Mouse (Mus musculus): ENCODE data around the gene Nphs1.
"Not testable (repeated sequence)": the region's sequence is repeated elsewhere in the genome, so short reads cannot be mapped to it uniquely, and the experiment has no call there.

Nphs1 gene

DNA sequence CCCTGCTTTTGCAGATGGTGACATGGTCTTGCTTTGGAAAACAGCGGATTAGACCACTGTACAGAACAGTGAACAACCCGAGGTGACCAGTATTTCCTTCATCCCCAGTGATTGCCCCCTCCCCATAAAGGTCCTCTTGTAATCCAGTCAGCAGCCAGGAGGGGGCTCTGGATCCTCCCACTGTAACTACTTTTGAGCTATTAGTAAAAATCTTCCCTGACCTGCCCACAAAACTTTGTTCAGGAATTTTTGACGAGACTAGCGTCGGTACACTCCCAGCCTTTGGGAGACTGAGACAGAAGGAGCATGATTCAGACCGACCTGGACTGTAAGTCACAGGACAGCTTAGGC lies 32.8 kb downstream of the Nphs1 start:
- no peak for DNase-seq (ENCODE audit: low read depth, low spot score)

DNA sequence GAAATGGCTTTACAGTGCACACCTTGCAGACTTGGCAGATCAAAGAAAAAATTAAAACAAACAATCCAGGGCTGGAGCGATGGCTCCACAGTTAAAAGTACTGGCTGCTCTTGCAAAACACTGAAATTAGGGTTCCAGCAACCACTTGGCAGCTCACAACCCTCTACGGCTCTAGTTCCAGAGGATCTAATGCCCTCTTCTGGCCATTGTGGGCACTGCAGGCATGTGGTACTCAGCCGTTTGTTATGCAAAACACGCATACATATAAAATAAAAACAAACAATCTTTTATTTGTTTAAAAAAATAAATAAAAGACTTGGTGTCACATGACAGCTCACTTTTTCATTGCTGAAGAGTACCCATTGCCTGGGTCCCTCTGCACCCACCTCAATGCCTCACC lies 34.6 kb downstream of the Nphs1 start:
- DNase-seq (ENCODE audit: low read depth, low spot score) = peak; percentile 52

DNA sequence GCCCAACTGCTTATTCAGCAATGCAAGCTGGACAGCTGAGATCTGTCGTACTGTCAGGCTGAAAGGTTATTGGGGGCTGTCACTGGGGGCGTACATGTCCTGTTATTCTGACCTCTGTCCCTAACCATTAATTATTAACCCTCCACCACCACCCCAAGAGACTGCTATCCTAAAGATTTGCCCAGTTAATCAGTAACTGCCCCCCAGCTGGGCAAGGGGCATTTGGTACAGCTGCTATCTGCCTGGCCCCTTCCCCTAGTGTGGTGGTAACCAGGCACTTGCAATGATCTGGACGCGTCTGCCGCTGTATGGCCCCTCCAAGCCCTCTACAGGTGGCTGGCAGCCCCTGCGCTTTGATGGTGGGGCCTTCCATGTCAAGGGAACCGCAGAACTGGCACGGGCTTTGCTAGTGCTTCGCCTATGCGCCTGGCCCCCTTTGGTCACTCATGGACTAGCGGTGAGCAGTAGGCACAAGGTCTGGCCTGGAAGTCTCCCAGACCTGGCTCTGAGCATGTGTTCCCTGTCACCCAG lies 35.4 kb downstream of the Nphs1 start, which contains the start of gene Prodh2:
Gene Prodh2 (plus strand): TSS at position 222 of the 531 bp plus-strand sequence.
- DNase-seq (ENCODE audit: low read depth, low spot score) = no peak

DNA sequence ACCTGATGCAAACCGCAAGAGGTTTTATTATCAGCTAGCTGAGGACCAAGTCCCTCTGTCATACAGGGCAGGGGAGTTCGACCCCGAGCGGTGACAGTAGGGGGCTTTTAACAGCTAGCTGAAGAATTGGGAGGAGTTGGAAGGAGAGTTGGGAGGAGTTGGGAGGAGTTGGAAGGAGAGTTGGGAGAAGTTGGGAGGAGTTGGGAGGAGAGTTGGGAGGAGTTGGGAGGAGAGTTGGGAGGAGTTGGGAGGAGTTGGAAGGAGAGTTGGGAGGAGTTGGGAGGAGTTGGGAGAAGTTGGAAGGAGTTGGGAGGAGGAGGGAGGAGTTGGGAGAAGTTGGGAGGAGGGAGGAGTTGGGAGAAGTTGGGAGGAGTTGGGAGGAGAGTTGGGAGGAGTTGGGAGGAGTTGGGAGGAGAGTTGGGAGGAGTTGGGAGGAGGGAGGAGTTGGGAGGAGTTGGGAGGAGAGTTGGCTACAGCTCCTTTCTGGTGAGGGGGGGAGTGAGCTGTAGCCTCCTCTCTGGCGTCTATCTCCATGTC lies 37.5 kb downstream of the Nphs1 start:
- DNase-seq (ENCODE audit: low read depth, low spot score) = not testable (repeated sequence)

DNA sequence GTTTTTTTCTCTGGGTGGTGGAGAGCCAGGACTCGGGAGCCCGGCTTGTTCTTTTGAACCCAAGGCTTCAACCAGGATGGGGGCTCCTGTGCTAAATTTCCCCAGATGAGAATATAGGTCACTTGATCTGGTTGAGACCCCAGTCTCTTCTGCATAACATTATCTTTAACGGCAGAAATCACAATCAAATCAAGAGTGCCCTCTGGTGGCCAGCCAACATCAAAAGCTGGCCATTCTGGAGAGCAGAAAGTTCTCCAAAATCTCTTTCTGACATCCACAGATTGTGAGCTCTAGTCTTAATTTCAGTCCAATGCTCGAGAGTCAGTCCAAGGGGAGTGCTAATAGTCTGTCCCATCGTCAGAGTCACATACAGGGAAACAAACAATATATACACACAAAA lies 43.0 kb downstream of the Nphs1 start:
- DNase-seq (ENCODE audit: low read depth, low spot score) = not testable (repeated sequence)

DNA sequence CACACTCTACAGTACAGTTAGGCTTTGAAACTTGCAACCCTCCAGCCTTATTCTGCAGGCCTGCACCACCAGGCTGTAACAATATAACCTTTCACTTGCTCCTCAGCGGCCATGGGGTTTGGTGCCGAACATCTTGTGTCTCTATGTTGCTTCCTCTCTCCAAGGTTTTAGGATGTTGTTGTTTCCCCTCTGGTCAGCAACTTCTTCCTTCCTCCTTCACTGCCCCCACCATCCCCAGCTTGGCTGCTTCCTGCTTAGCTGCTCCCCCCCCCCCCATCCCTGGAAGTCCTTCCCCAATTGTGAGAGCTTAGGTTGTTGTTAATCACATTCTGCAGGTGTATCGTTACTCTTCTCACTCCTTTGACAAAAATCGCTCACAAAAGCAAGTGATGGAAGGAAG lies 49.9 kb downstream of the Nphs1 start:
- DNase-seq (ENCODE audit: low read depth, low spot score) = no peak

DNA sequence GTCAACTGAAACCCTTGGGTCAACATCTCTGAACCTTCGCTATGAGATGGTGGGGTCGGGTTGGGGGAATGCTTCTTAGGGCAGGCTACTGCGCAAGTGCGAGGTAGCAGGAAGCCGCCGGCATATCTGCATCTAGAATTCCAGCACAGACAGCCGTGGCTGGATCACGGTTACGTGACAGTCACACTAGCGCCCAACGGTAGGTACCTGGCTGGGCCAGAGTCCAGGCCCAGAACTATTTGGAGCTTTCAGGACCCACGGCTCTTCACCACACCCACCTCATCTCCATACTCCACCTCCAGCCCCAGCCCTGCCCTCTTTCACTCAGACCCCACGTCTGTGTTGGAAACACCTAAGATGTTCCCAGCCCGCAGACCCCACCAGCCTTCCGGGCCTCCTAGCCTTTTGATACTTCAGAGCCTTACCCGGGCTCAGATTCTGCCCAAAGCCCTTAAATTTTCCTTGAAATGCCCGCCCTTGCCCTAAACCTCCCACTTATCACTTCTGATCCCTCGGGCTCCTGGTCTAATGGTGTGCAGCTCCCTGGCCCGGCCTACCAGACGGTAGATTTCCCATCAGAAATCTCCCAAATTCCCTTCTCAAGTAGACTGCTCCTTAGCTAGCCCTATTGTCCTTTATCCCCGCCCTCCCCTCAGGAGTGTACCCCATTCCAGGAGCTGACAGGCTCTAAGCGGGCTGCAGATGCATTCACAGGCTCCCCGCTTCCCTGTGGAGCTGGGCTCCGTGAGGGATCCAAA lies 57.1 kb downstream of the Nphs1 start:
- DNase-seq (ENCODE audit: low read depth, low spot score) = no peak

DNA sequence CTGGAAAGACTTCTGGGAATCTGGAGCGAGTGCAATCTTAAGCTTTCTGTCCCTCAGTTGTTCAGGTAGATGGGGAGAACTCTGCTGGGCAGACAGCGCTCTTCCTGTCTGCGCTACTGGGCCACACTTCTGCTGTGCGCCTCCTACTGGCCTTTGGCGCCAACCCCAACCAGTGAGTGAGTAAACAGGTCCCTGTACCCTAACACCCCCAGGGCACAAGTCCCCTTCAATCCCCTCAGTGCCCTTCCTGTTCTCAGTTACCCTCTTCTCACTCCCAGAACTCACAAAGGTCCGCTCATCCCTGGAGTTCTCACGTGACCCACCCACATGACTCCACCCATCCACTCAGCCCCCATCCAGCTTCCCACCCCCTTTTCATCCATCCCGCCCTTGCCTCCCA lies 60.2 kb downstream of the Nphs1 start:
- no peak for DNase-seq (ENCODE audit: low read depth, low spot score)

DNA sequence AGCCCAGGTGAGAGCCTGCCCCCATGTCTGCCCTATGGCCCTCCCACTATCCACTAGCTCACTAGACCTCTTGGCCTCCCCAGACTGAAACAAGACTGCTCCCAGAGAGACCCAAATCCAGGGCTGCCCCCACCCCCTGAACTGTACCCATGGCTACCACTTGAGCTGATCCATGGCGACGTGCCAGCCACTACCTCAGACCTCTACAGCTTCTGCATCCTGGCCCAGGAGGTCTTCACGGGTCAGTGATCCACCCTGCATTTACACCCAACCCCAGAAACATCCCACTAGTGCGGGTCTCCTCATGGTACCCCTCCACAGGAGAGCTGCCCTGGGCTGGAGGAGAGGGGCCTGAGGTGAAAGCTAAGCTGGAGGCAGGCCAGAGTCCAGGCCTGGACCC lies 62.3 kb downstream of the Nphs1 start:
- no peak for DNase-seq (ENCODE audit: low read depth, low spot score)

DNA sequence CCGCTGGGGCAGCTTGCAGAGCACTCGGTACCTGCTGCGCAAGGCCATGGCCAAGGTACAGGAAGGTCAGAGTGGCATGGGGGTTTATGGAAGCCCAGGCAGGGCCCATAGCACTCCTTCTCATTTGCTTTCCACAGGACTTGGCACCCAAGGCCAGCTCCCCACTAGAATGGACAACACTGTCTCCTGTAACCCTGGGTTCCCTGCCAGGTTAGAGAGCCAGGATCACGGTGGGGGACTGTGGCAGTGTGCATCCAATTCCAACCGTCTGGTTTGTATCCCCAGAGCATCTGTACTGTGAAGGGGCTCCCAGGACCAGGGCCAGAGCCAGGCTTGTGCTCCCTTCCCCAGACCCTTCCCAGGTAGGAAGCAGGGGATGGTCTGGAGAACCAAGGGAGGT lies 62.7 kb downstream of the Nphs1 start:
- DNase-seq (ENCODE audit: low read depth, low spot score) = no peak

DNA sequence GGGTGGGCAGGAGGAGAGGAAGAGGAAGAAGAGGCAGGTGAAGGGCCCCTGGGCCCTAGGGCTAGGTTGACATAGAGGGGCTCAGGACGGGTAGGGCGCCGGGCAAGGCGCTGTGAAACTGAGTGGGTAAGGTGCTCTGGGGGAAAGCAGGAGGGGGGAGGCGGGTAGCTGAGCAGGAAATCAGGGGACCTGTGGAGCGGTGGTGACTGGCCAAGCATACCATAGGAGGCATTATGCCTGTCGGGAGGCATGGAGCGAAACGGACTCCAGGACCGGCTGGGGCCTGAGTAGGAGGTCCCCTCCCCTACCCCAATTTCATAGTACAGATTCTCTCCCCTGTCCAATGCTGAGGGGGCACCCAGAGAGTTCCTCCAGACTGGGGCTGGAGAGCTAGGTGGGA lies 64.8 kb downstream of the Nphs1 start:
- no peak for DNase-seq (ENCODE audit: low read depth, low spot score)

DNA sequence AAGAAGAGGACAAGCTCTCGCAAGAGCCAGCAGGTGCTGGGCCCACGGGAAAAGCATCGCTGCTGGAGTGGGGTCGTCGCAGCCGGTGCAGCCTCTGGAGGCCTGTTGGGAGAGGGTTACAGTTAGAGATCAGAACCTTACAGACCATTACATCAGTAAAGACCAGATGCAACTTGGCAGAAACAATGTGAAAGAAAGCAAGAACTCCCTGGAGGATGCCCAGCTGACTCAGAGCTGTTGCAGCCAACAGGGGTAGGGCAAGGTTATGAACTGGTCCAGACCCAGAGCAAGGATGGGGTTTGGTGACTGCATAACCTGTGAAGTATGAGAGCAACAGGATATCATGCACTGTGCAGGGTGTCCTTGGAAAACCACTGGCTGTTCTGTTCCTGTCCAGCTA lies 66.4 kb downstream of the Nphs1 start:
- DNase-seq (ENCODE audit: low read depth, low spot score) = no peak

DNA sequence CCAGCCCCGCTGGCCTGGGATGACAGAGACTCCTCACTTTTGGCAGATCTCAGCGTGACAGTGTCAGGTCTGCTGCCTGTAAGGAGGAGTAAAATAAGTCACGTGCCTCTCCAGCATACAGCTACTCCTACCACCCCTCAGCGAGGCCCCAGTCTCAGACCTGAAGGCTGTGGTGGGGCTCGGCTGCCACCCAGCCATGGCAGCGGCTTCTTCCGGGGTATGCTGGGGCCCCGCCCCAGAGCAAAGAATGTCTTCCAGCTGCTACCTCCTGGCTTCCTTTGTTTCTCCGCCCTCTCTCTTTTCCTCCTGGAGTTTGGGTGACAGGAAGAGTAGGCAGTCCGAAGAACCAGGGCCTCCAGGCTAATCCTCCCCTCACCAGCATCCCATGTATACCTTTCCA lies 67.8 kb downstream of the Nphs1 start:
- DNase-seq (ENCODE audit: low read depth, low spot score) = no peak

DNA sequence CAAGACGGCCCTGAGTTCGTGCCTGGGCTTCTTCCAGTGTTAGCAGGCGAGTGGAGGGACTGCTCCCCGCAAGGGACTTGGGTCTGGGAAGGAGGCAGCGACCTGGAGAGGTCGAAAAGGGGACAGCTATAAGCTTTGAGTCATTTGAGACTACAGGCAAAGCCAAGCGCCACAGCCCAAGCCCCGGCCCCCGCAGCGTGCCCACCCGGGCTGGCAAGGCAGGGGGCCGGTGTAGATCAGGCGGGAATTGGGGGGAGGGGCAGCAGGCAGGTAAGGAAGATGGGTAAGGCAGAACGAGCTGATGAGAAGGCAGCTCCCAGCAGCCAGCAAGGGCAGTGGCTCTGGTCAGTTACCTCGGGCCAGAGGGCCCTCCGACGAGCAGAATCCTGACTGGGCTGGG lies 68.3 kb downstream of the Nphs1 start:
- DNase-seq (ENCODE audit: low read depth, low spot score) = no peak

DNA sequence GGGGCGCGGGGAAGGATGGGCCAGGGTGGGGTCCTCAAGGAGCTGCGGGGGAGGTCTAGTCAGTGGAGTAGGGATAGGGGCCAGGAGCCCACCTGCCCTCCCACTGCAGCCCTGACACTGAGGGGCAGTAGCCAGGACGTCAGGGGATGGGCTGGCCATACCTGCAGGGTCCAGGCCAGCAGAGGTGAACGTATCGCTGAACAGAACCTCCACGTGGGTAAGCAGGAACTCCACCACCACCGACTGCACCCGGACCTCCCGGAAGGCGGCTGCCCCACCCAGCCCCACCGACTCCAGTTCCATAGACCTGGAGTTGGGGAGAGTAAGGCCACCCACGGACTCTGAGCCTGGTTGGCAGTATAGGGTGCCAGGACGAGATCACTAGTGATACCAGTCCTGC lies 68.9 kb downstream of the Nphs1 start:
- DNase-seq (ENCODE audit: low read depth, low spot score) = no peak

DNA sequence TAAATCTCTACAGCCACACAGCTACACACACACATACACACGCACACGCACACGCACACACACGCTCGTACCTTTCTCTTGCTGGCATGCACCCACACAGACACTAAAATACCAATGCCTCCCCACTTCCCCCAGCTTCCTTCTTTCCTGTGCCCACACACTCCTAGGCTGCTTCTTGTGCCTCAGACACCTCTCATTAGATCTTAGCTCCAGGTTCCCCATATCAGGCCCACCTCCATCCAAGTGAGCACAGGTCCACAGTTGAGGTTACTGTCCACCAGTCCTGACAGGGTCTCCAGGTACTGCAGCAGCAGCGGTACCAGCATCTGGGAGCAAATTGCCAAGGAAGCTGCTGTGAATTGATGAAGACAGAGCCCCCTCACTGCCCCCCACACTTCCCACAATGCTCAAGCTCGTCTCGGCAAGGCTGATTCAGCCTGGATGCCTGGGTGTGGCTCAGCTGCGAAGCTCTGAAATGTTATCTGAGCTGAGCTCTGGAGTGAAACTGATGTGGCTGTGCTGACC lies 73.2 kb downstream of the Nphs1 start:
- DNase-seq (ENCODE audit: low read depth, low spot score) = no peak

DNA sequence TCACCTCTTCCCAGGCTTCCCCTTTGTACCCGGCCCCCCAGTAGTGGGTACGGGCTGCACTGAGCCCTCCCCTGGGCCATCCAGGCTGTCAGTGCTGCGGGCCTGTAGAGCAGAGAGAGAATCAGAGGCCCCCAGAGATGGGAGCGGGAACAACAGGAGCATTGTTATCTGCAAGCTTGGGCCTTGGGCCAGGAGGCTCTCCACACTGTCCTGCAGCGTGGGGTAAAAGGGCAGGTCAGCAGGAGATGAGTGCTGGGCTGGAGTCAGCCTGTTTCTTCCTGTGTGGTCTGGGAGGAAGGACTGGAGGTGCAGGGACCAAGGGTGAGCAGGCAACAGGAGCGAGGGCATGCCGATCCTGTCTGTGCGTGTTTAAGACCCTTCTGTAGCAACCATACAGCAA lies 74.8 kb downstream of the Nphs1 start:
- DNase-seq (ENCODE audit: low read depth, low spot score) = peak; percentile 6

DNA sequence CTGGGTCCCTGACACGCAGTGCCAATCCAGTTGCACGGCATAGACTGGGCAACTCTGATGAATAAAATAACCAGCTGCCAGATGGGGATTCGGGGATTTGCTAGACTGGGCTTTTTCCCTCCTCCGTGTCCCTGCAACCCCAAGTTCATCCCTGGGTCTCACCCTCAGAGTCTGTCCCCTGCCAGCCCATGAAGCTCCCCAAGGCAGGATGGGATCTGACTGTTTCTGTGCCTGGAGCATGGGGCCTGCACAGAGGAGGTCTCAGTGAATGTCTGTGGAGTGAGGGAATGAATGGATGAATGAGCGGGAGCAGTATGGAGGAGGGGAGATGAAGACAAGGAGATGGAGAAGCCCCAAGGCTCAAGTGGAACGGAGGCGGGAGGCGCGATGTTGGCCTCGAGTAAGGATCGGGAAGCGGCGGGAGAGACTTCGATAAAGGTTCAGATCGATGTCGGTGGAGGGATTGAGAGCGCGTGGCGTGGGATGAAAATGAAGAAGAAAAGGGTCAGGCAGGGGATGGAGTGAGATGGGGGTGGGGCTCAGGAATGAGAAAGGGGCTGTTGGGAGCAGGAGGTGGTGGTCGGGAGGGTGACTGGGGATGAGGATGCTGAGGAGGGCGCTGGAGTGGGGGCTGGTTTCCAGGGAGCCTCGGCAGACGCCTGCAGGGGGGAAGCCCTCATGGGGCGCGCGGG lies 76.0 kb downstream of the Nphs1 start:
- DNase-seq (ENCODE audit: low read depth, low spot score) = peak; percentile 11

DNA sequence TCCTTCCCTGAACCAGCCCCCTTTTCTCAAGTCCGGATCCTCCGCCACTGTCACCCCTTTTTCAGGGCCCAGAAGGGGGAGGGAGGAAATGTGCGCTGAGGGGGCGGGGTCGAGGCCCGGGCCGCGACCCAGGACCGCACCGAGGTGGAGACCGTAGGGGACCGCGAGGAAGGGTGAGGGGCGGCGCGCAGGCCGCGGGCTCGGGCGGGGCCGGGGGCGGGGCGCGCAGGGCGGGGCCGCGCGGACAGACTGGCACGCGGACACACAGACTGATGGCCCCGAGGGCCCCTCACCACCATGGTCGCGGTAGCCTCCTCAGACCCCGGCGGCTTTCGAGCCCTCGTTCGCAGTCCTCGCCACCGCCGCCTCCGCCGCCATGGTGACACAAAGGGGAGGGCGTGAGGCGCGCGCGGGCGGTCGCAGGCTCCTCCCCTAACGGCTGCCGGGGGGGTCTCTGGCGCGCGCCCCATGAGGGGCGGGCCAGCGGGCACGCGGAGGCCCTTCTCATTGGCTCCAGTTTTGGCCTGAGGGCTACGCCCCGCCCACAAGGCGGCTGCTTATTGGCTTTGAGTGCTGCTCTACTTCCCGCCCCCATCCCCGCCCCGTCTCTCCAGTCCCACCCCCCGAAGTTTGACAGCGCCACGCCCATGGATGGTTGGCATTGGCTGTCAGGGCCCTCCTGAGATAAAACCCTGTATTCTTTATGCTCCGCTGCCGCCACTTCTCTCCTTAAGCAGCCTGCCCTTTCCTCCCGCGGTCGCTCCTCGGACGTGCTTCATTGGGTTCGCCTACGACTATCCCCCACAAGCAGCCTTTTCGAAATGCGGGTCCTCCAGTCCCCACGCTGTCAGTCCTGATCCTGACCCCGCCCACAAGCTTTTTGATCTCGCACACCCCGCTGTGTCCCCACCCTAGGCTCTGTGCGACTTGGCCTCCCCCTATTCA lies 76.8 kb downstream of the Nphs1 start, which contains the start of gene Arhgap33:
Gene Arhgap33 (minus strand): TSS at position 428 of the 945 bp plus-strand sequence.
- peak; percentile 94 for DNase-seq (ENCODE audit: low read depth, low spot score)

Data from retina, postnatal 7 days (tissue).